Mouse (Mus musculus): ENCODE measurements at regions not wholly inside any gene's neighbourhood (a gene's known extent, or its start where the extent isn't known, plus 50 kb on each side); places are given as distances from the start of the nearest gene placed in this dataset.

DNA sequence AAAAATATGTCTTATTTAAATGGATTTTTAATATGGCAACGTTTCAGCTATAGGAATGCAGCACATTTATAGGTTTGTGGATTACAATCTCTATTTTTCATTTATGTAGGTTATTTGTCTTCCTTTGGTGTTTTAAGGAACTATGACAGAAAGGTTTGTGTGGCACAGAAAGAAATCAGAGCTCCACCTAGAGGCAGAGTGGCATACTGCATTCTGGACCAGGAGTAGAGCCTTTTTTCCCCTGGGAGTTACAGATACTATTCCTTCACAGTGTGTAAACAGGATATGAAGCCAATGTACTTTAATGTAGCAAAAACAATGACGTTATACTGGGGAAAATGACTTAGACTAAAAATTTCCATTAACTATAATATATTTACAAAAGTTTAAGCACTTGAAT lies 94.9 kb upstream of the St8sia4 start:
- peak; percentile 1 for DNase-seq (ENCODE audit: low read depth, low spot score)
- 2% methylated on average over 2 of the region's 2 CpGs for WGBS

DNA sequence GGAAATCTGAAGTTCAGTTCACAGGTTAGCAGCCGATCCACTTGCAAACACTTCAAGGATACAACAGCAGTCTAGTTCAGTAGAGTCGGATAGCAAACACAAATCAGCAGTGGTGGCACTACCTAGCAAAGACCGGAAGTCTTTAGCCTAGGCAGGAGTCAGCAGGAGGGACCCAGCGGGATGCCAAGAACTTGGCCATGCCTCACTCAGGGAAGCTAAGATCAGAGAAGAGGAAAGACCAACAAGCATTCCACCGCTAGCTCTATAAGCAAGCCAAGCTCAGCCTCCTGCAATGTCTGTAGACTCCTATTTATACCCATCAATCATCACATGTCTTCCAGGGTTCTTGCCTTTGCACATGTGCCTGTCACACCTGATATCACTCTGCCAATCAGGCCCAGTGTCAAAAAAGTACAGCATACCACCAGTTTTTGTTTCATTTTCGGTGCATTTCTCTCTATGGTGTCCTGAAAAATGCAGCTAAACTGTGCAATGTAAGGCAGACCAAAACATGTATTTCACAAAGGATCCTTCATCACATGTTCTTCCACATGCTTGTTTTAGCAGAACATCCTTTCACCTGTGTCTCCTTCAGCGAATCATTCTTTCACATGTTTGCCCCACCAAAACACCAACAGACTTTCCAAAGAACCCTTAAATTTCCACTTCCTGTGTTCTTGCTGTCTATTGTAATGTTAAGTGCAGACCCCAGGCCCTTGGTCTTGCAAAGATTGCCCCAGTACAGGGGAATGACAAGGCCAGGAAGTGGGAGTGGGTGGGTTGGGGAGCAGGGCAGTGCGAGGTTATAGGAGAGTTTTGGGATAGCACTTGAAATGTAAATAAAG lies 86.9 kb upstream of the St8sia4 start:
- no peak for DNase-seq (ENCODE audit: low read depth, low spot score)
- WGBS, result 85% methylated on average over 8 of the region's 8 CpGs

DNA sequence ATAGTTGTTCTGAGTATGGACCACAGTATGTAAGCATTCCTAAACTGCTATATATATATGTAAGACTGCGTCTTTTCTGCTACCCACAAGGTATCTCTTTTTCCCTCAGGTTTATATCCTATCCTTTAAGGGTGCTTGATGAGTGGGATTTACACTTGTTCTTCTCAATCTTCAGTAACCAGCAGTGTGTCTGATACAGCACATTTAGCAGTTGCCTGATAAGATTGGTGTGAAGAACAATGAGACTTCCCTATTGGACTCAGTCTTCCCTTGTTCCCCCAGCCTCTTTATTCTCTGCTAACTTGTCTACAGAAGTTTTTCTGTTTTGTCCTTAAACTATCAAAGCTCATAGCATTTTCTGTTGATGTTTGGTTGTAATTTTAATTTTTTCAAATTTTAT lies 86.1 kb upstream of the St8sia4 start:
- DNase-seq (ENCODE audit: low read depth, low spot score), result no peak
- 87% methylated on average over 1 of the region's 1 CpGs for WGBS

DNA sequence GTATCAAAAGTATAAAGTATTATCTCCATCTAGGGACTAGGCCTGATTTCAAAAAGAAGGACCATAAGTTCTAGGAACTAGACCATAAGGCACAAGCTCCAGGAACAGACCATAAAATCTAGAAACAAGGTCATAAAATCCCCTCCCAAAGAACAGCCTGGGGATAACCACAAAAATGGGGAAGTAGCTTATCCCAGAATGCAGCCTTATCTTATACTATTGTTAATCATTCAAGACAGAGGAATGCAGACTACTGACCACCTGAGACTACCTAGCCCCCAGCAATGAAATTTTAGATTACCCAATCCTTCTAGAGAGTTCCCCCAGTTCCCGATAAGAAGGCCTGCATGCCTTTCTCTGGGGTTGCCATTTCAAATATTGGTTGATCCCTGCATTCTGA lies 81.6 kb upstream of the St8sia4 start:
- no peak for DNase-seq (ENCODE audit: low read depth, low spot score)
- WGBS, result 36% methylated on average over 1 of the region's 1 CpGs

DNA sequence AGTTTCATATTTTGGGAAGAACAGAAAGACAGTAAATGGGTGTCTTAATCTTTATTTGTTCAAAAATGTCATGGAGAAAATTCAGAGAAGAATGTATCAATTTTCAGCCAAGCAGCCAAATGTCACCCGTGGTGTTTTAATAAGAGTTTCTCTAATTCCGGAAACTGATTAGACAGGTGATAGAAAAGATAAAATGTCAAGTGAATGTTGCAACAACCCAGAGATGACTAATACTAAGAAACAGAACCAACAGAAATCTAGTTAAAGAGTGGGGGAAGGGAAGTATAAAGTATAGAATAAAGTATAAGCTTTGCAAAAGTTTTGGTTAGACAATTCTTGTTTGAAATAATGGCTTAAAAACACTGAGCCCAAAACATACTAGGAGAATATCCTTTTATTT lies 79.9 kb upstream of the St8sia4 start:
- WGBS, result 80% methylated on average over 2 of the region's 2 CpGs

DNA sequence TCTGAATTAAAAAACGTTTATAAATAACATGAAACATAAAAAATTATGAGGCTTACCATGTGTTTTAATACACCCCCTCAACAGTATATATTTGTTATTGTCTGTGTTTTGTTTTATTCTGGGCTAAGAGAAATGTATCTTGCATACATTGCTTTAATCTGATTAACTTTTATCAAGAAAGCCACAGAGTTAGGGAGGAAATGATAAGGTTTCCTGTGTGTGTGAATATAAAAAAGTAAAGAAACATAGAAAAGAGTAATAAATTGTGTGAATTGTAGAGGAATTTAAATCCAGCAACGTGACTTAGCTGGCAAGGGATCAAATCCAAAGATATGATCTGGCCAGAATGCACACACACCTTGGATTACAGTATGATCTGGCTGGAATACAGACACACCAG lies 77.1 kb upstream of the St8sia4 start:
- DNase-seq (ENCODE audit: low read depth, low spot score), result no peak
- 38% methylated on average over 2 of the region's 2 CpGs for WGBS

More for the DNA sequence above, 79.9 kb upstream of the St8sia4 start:
- DNase-seq (ENCODE audit: low read depth, low spot score), result no peak

DNA sequence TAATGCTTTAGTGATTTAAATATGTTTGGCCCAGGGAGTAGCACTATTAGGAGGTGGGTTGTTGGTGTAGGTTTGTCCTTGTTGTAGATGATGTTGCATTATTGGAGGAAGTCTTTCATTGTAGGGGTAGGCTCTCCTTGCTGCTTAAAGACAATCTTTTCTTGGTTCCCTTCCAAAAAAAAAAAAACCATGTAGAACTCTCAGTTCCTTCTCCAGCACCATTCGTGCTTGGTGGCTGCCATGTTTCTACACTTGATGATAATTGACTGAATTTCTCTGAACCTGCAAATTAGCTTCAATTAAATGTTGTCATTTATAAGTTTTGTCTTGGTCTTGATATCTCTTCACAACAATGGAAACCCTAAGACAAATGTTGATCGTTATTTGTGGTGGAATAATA lies 76.0 kb upstream of the St8sia4 start:
- 70% methylated on average over 2 of the region's 2 CpGs for WGBS
- no peak for DNase-seq (ENCODE audit: low read depth, low spot score)

DNA sequence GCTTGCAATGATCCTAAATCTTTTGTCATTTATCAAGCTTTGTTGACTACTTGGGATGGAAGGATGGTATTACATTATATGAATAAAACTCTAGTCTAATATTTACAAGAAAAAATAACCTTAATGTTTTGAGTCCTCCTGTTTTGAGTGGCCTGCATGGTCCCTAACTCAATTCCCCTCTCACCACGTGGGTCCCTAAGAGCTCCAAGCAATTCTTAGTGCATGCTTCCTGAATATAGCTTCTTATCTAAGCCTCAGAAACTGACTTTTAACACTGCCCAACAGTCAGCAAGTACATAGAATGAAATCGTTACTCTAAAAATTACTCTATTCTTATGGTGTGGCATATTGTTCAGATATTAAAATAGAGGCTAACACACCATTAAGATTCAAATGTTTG lies 52.1 kb upstream of the St8sia4 start:
- 55% methylated on average over 2 of the region's 2 CpGs for WGBS
- DNase-seq (ENCODE audit: low read depth, low spot score), result no peak

DNA sequence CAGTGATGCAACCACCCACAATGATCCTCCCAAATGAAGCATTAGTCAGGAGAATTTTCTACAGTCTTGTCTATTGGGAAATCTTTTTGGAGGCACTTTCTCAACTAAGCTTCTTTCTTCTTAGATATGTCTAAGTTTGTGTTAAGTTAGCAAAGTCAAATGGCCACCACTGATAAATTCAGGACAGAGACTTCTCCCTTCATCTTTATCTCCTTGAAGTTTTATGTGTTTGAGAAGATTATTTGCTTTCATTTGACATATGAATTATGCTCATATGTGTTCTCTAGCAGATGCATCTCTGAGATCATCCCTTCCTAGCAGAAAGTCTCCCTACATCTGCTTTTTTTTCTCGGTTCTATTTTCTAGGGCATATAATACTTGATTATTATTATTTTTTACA lies 51.4 kb upstream of the St8sia4 start:
- no peak for DNase-seq (ENCODE audit: low read depth, low spot score)
- 89% methylated on average over 1 of the region's 1 CpGs for WGBS
